Mouse (Mus musculus): ENCODE results near the gene Btf3.
A peak's percentile ranks its signal among the peaks of the same experiment; 100 is the strongest.

Gene Btf3

DNA sequence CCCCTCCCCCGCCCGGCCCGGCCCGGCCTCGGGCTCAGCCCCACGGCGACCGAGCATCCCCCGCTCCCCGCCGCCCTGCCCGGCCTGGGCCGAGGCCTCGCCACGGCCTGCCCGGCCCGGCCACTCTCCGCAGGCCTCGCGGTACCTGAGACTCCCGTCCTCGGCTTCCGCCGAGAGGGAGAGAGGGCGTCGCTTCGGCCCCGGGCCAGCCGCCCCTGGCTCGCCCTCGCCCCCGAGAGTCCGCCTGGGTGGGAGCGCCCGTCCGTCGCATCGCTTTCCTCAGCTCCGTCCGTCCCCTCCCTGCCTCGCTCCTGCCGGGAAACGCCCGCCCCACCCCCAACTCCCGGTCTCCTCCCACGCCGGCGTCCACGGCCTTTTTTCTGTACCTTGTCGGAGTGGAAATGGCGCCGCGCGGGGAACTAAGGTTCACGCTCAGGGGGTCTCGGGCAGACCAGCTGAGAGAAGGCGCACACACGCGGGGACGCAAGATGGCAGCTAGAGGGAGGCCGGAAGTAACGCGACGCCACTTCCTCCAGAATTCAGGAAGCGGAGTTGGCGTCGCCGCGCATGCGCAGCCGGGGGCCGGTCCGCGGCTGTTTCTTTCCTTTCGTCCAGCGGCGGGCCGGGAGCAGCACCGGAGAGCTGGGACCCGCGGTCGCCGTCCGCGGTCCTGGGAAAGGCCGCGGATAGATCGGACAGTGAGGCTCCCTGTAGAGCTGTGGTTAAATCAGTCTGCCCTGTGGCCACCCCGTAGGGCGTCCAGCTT is at the start of gene Btf3:
Gene Btf3 (minus strand): TSS at position 527 of the 766 bp plus-strand sequence.
- DNase-seq, result peak; percentile 95

DNA sequence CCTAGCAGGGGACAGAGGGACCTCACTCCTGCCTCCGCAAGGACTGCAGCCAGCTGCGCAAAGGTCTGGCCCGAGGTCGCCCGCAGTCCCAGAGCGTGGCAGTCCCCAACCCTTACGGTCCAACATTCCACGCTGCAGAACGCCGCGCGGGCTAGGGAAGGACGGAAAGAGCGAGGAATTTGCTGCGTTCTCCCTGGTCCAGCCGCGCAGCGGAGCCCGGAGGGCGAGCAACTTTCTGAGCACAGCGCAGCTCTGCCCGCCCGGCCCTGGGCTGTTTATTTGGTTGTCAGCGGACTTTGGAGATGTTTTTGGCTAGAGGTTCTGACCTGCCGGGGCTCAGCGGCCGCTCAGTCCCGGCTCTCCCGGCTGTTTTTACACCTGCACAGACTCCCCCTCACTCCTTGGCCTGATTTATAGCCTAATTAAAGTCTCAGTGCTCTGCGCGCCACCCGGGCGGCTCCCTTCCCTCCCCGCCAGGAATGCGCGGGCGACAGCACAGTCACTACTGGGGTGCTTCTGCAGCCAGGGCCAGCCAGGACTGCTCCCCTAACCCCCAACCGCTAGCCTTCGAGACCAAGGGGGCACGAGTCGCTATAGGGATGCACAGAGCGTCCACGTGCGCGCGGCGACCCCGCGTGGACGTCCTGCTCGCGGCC is 49.1 kb upstream of the Btf3 start:
- no peak for DNase-seq

DNA sequence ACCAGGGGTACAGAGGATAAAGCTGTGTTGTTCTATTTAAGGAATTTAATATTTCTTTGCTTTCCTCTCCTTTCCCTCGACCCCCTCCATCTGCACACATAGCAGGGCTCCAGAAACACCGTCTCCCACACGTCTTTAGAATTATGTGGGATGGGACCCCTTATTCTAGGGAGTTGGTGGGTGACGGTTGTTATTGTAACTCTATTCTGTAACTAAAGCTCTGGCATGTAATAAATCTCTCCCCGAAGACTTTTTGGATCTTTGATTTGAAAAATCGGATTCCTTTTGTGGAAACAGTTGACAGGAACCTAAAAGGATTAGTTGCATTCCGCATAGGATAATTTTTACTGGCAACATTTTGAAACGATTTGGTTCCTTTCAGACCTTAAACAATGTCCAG is 48.3 kb upstream of the Btf3 start:
- DNase-seq, result no peak

DNA sequence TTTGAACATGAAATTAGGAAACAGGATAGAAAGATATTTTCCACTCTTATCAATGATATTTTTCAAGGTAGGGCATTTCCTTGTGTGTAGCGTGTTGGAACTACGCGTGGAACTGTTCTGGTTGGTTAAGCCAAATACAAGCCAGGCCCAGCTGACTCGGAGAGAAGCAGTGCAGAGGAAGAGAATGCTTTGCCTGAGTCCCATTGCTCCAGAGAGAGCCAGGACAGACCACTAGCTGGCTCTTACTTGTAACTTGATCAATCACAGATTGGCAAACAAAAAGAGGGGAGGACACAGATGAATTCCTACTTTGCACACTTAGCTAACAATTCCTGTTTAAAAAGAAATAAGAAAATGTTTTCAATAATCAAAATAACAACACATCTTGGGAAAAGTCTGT is 46.2 kb upstream of the Btf3 start:
- DNase-seq, result no peak

DNA sequence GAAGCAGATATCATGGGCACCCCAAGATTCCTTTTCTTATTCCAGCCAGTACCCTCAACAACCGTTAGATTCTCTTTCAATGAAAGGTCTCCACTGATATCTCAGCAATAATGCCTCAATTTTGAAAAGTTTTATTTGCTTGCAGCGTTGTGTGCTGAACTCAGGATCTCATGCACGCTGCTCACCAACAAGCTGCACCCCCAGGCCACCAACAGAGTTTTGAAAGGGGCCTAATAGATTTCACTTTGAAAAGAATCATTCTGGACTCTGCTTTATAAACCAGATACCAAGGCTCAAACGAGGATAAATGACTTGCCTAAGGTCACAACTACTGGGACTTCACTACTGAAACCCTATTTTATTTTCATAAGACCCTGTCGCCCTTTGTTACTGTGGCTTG is 44.4 kb upstream of the Btf3 start:
- no peak for DNase-seq

DNA sequence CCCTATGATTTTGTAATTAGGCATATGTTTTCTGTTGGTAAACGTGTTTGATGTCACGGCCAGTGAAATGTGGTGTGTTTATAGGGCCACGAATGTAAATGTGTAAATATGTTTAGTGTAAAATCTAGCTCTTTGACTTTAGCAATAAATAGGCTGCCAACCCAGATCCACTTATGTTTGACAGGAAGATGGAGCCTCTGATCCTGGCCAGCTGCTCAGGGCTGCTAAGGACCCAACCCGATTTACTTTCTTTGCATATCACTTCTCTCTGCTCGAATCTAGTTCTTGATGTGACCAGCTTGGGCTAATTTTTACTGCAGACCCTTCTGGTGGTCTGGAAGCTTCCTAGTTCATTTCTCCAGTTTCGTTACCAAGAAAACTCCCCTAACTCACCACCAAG is 43.6 kb upstream of the Btf3 start:
- no peak for DNase-seq

DNA sequence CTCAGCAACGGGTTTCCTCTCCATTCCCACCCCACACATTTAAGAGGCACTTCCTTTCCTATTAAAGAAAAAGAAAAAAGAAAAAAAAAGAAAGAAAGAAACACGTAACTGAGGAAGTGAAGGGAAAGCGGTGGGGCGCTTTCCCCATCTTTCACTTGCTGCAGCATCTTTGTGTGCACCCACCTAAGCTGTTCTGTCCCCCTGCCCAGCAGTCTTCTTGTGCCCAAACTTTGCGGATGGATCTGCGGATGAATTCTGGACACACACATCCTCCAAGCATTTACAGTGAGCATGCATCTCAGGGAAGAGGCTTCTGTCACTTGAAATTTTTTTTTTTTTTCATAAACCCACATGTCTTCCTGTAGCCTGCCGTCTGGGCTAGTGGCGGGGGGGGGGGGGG is 42.5 kb upstream of the Btf3 start:
- DNase-seq, result no peak

DNA sequence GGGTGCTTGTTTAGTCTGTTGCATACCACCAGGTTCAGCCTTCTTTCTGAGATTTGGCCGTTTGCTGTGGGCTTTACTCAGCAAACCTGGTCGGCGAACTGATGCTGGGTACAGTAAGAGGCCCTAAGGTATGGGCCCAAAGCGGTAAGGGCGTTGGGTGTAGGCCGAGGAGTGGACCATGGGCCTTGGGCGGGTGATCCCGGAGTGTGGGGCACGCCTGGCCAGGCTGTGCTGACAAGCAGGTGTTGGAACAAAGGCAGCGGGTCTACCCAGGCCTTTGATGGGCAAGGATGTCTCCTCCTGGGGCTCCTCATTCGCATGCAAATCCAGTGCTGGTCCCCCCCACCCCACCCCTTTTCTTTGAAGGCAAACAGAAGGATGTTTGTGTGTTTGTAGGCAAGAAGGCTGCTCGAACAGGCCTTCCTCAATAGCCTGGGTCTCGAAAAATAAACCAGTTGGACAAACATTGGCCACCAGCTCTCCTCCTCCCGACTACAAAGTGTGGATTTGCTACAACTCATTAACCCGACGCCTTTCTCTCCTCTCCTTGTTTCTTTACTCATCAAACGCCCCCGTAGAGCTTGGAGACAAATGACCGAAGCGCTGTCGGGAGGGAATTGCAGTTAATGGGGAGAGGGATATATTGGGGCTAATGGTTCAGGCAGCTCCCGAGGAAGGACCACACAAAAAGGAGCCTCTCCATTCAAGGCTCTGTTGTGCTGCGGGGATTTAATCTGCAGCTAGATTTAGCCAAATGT is 41.8 kb upstream of the Btf3 start:
- no peak for DNase-seq

DNA sequence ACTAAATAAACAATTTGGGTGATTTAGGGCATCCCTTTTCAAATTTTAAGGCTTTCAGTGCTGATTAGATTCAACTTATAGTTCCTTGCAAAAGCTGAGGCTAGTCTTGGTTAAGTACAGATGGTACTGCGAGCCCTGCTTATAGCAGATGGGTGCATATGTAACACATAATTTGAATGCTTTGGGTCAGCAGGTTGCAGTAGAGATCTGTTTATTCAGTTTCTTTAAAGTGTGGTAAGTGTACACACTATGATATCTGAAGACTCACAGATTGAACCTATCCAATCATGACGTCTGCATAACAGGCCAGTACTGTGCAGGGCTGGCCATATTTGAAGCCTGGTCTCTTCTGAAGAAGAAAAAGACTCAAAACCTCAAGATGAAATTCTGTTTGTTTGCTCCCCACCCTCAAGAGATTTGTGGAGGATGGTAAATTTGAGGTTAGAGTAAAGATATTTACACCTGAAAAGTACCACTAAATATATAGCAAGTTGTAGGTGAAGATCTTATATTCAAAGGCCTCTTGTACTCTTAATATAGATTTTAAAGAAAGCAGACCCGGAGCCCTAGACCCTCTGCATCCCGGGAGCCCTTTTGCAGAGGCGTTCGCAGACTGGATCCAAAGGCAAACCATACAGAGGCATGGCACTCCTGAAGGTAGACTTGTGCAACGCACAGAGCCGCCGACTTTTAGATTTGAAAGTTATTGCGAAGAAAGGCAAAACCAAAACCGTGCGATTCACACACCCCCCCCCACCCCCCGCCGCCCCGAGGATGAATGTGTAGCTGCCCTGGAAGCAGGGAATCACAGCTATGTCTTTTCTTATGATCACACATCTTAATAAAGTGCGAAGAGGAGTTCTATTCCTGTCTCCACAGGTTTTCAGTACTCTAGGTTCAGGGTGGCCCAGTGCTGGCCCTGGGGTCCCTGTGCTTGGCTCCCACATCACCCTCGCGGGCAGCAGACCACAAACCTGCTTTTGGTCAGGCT is 40.9 kb upstream of the Btf3 start:
- no peak for DNase-seq

DNA sequence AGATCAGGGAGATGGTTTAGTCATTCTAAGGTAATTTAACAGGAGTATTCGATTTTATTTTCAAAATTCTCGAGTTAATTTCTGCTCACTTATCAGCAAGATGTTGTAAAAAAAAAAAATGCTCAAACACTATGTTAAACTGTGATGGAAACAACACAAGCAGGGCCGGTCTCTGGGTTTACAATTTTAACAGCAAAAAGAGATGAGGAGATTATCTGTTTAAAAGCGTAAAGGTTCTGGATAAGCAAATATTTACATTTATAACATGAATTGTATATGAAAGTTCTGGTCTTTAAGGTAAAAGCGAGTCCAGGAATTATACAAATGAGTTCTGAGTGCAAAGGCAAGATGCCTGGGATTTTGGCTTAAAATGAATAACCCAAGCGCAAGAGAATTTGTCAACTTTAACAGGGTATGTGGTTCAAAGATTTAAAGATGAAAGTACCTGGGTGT is 40.2 kb upstream of the Btf3 start:
- DNase-seq, result no peak

DNA sequence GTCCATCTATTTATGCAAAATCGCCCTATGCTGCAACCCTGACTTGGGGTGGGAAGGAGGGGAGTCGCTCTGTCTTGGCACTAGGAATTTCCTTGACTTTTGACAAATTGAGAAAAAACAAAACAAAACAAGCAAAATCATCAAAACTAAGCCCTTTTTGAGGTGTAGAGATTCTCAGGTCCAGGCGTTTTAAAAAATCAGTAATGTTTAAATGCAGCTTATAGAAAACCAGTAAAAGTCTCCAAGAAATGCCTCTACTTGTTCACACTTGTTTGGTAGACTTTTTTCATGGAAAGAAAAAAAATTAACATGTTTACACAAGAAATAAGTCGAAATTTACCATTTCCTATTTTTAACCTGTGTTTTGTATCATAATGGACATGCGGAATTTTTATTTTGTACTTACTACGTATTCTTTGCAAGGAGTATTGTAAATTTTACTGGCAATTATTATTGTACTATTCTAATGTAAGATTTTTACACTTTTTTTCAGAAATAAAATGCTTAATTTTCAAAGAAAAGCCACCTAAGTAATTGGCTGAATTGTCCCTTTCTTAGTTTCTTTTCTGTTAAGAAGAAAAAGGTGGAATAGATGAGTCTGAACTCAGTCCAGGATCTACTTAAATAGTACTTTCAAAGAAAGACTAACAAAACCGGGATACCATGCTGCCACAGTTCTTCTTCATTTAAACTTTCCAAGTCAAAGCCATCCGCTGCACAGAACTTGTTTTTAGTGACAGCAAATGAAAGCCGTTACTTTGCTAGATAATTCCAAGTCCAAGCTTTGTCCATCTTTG is 39.6 kb upstream of the Btf3 start:
- DNase-seq, result no peak

DNA sequence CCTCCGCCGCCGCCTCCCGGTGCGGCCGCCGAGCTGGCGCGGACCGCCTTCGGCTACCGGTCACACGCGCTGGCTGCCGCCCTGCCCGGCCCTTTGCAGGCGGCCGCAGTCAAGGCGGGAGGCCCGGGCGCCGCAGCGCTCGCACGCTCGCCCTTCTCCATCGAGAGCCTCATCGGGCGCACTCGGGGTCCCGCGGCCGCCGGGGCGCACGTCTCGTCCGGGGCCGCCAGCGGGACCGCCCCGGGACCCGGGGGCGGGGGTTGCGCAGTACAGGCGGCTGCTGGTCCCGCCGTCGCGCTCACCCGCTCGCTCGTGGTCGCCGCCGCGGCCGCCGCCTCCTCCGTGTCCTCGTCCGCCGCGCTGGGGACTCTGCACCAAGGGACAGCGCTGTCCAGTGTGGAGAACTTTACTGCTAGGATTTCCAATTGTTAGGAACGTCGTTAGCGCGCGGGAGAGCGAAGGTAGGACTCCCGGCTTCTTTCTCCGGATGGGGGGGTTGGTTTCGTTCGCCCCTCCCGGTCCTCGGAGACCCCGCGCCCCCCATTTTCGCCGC is 38.8 kb upstream of the Btf3 start:
- no peak for DNase-seq

DNA sequence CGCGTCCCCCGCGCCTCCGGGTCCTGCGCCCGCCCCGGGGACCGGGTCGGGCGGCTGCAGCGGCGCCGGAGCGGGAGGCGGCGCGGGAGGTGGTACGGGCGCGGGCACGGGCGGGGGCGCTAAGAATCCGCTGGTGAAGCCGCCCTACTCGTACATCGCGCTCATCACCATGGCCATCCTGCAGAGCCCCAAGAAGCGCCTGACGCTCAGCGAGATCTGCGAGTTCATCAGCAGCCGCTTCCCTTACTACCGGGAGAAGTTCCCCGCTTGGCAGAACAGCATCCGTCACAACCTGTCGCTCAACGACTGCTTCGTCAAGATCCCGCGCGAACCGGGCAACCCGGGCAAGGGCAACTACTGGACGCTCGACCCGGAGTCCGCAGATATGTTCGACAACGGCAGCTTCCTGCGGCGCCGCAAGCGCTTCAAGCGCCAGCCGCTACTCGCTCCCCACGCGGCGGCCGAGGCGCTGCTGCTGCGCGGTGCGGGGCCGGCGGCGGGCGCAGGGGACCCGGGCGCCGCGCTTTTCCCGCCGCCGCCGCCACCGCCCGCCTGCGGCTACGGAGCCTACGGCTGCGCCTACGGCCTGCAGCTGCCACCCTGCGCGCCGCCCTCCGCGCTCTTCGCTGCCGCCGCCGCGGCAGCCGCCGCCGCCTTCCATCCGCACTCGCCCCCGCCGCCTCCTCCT is 38.2 kb upstream of the Btf3 start:
- DNase-seq, result no peak

DNA sequence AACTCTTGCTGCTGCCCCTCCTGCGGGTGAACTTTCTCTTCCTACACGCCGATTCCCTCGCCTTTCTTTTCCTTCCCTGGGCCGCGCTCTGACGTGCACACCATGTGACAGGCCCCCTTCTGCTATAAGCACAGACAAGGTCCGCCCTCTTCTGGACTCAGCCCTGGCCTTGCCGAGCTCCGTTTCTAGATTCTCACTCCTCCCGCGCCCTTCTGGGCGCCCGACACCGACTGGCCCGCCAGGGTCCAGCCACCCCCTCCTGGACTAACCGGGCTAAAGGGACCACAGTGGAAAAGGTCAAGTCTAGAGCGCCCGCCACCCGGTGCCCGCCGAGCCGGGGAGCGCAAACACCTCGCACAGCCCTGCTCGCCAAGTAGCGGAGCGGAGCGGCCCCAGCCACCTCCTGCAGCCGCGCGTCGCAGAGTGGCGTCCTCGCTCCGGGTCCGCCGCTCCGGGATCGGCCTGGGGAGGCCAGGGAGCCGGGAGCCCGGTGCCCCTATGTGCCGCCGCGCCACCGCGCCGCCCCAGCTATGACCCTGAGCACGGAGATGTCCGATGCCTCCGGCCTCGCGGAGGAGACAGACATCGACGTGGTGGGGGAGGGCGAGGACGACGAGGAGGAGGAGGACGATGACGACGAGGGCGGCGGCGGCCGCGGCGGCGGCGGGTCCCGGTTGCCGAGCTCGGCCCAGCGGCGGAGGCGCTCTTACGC is 37.4 kb upstream of the Btf3 start, which contains the start of gene Foxd1:
Gene Foxd1 (plus strand): TSS at position 153 of the 712 bp plus-strand sequence.
- DNase-seq, result no peak

DNA sequence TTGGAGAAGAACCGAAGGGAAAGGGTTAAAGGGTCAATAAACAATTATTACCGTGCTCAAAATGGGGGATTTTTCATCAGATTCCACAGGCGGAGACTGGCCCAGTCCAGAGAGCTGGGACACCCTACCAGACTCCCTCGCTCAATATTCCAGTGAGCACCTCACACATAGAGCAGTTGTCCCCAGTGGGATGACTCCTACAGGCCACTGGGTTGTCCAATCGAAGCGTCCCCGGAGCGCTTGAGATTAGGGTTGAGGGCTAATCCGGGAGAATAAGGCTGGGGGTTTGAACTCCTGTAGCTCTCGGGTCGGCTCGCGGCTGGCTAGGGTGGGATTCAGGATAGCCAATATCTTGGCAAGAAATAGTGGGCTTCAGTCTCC is 36.9 kb upstream of the Btf3 start:
- DNase-seq, result no peak

DNA sequence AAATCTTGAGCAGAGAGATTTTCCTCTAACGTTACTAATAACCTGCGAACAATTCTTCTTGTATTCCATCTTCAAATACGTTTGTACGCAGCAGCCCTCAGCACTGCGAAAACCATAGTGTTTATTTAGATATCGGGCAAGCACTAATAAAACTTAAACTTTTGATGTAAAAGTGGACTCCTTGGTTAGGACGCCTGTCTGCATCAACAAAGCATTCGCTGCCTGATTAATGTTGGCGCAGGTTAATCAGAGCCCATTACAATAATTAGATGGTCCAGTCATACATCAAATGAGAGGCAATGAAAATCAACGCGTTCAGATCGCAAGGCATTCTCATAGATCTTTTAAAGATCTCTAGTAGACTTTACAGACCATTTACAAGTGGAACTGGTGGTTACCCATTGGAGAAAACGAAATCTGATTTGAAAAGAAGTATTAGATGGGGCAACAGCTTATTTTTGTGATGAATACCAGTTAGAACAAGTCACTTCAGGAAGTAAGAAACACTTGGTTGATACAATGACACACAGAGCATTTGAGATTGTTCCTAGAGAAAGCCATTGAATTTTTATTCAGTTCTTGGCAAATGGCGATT is 35.7 kb upstream of the Btf3 start:
- DNase-seq, result no peak

DNA sequence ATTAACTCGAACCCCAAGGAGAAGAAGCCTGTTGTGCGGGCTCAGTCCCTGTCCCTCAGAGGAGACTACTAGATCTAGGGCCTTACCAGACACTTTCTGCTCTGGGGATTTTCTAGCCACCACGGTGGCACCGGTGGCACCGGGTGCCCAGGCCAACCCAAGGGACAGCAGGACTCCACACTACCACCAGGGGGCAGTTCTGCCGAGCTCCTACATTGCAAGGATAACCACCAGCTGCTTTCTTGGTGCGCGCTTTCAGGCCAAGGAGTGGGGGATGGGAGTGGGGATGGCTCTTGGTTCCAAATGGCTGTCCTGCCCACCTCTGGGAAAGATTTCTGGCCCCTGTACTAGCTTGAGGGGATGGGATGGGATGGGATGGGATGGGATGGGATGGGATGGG is 34.7 kb upstream of the Btf3 start:
- DNase-seq, result no peak

DNA sequence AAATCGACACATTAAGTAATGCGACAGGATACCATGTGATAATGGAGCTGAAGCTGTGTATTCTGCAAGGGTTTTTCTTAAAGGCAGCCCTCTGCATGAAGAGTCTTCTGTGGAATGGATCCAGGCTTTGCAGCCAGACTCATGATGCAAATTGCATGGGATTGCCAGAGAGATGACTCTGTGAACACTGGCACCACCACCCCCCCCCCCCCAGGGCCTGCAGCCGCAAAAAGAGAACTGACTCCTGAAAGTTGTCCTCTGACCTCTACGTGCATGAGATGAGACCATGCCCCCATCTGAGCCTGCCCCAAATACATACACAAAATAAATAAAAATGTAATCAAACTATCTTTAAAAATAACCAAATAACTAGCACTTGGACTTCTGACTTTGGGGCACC is 32.7 kb upstream of the Btf3 start:
- no peak for DNase-seq

DNA sequence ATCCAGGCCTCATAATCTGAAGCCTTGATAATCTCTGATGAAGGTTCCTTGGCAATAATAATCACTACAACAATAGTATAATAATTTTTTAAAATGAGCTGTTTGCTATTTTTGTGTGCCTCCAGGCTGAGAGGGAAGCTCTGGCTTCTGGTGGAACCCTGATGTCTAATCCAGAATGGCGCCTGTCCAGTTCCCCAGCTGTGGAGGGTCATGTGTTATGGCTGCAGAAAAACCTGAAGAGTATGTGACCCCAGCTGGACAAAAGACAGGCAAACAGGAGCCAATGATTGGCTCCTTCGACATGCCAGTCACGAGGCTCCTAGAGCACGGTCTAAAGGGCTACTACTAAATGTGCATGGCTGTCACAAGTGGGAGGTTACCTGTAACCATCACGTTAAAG is 23.7 kb upstream of the Btf3 start:
- DNase-seq, result no peak

DNA sequence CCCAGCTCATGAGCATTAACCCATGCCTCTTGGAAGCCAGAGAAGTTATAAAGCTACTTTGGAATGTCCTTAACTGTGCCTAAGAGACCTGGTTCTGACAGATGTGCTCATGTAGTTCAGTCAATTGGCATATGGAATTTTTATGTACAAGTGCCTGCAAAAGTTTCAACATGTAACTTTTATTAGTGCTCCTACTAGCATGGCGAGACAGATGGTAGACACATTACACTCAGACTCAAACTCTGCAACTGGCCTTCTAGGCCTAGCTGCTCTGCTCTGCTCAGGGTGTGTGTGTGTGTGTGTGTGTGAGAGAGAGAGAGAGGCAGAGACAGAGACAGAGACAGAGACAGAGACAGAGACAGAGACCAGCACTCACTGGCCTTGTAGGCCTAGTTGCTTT is 19.4 kb upstream of the Btf3 start:
- no peak for DNase-seq

Data from right cerebral cortex, adult 18-20 months (tissue).